Mouse (Mus musculus): ENCODE measurements at regions not wholly inside any gene's neighbourhood (a gene's known extent, or its start where the extent isn't known, plus 50 kb on each side); places are given as distances from the start of the nearest gene placed in this dataset.

DNA sequence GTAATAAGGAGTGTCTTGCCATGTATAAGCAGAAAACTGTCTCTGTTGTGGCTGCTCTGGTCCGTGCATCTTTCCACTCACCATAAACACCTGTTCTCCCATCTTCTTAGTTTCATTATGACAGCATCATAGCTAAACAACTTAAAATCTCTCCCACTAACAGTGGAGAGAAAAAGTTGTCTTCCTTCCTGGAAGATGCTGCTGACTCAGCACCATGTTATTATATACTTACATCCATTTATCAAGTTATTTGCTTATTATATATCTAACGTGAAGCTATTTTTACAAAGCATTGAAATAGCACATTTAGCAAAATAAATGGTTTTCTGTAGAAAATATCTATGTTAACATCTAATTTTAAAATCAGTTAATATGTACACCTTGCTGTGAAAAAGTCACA, 180.3 kb upstream of the Hs3st1 start:
- no peak overlapping the region for H3K4me3 ChIP-seq (replicated peaks in 1 of 3; ENCODE audit: low read depth in 2 of 3, low read length in 2 of 3, poor library complexity in 1 of 3)
- H3K79me2 ChIP-seq (replicated peaks; ENCODE audit: control insufficient read depth, extremely low read depth, insufficient read depth, poor library complexity, severe bottlenecking) = no peaks in the 10 kb centered on the region
- TF ChIP-seq MEF2A (IDR thresholded peaks at IDR 0.05; ENCODE audit: borderline replicate concordance, low read depth, low read length) (no peak), MAFK (IDR thresholded peaks at IDR 0.05; ENCODE audit: insufficient replicate concordance, low read length) (peak; percentile 62; the same call in 1 of the 2 replicates), POLR2AphosphoS2 (IDR thresholded peaks at IDR 0.05; ENCODE audit: low read depth, low read length) (no peak), MAZ (IDR thresholded peaks at IDR 0.05; ENCODE audit: low read depth, low read length) (no peak), MAX (IDR thresholded peaks at IDR 0.05; ENCODE audit: low read length) (no peak), USF1 (IDR thresholded peaks at IDR 0.05; ENCODE audit: low read depth, low read length) (no peak)
- H3K36me3 ChIP-seq (replicated peaks in 1 of 2; ENCODE audit: control insufficient read depth in 1 of 2, insufficient read depth in 1 of 2, low read length in 1 of 2) = no peaks in the 10 kb centered on the region
- H3K9me3 ChIP-seq (replicated peaks; ENCODE audit: low read length) = no peaks in the 10 kb centered on the region
- H3K27ac ChIP-seq (ENCODE audit: insufficient read depth, low read depth) = no peak overlapping the region
- dilution Hi-C loops (cut with MboI; ENCODE audit: extremely low pct_ligation_motif_present, extremely low pct_unique_long_range_greater_than_20kb, low sequenced_read_pairs) (no loop called here), in situ Hi-C loops (cut with MboI; ENCODE audit: low pct_ligation_motif_present, low pct_unique_long_range_greater_than_20kb, low sequenced_read_pairs) (no loop called here)
- no peak overlapping the region for H3K9ac ChIP-seq (ENCODE audit: insufficient read depth, low read depth)
- no peaks in the 10 kb centered on the region for H3K27me3 ChIP-seq (replicated peaks)
- DNase-seq (ENCODE audit: extremely low read depth) = no peak
- H3K4me1 ChIP-seq (ENCODE audit: control insufficient read depth in 1 of 2, insufficient read depth in 2 of 2) = no peaks in the 10 kb centered on the region
- H3K4me2 ChIP-seq (ENCODE audit: insufficient read depth, low read depth, poor library complexity, severe bottlenecking) = no peak overlapping the region

DNA sequence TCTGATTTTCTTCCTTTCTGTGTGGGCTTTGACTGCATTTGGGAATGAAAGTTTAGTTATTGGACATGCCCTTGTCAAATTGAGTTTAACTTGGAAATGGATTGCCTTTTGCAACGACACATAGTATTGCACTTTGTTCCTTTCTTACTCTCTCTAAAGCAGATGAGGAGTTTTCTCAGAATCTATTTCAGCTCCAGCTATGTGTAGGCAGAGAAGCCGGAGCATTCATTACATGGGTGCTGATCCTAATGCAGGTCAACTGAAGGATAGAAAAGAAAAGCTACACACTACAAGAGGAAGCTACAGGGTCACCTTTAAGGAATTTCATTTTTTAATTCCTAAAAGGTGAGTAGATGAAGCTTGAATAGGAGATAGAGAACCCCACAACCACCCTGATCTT, 176.6 kb upstream of the Hs3st1 start:
- in situ Hi-C loops (cut with MboI; ENCODE audit: low pct_ligation_motif_present, low pct_unique_long_range_greater_than_20kb, low sequenced_read_pairs) (no loop called here), dilution Hi-C loops (cut with MboI; ENCODE audit: extremely low pct_ligation_motif_present, extremely low pct_unique_long_range_greater_than_20kb, low sequenced_read_pairs) (no loop called here)
- H3K9me3 ChIP-seq (replicated peaks; ENCODE audit: low read length) = no peaks in the 10 kb centered on the region
- no peak for TF ChIP-seq ETS1 (conservative IDR thresholded peaks at IDR 0.05; ENCODE audit: low read depth, low read length)
- H3K79me2 ChIP-seq (replicated peaks; ENCODE audit: control insufficient read depth, extremely low read depth, insufficient read depth, poor library complexity, severe bottlenecking) = no peaks in the 10 kb centered on the region
- H3K4me2 ChIP-seq (ENCODE audit: insufficient read depth, low read depth, poor library complexity, severe bottlenecking) = no peak overlapping the region
- H3K27ac ChIP-seq (ENCODE audit: insufficient read depth, low read depth) = no peak overlapping the region
- H3K36me3 ChIP-seq (replicated peaks in 1 of 2; ENCODE audit: control insufficient read depth in 1 of 2, insufficient read depth in 1 of 2, low read length in 1 of 2) = no peaks in the 10 kb centered on the region
- no peaks in the 10 kb centered on the region for H3K27me3 ChIP-seq (replicated peaks)
- H3K9ac ChIP-seq (ENCODE audit: insufficient read depth, low read depth) = no peak overlapping the region
- H3K4me1 ChIP-seq (ENCODE audit: control insufficient read depth in 1 of 2, insufficient read depth in 2 of 2) = no peaks in the 10 kb centered on the region
- H3K4me3 ChIP-seq (replicated peaks in 1 of 3; ENCODE audit: low read depth in 2 of 3, low read length in 2 of 3, poor library complexity in 1 of 3) = no peak overlapping the region
- DNase-seq (ENCODE audit: extremely low read depth) = no peak

DNA sequence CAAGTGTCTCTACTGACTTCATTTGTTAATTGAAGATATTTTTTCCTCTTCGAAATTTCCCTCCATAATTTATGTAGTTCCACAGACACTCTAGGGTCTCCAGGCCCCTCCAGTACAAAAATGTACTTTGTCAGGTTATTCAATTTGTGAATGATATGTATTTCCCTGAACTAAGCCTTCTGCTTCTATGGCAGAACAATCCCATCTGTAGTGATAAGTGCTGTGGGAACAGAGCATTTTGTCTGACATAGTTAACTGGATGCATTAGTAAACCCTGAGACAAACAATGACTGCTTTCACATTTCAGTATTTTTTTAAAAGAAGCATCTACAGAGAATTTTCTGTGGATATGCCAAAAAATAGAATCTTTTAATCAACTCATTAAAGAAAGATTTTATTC, 154.1 kb upstream of the Hs3st1 start:
- no peaks in the 10 kb centered on the region for H3K4me1 ChIP-seq (ENCODE audit: control insufficient read depth in 1 of 2, insufficient read depth in 2 of 2)
- in situ Hi-C loops (cut with MboI; ENCODE audit: low pct_ligation_motif_present, low pct_unique_long_range_greater_than_20kb, low sequenced_read_pairs) (no loop called here), dilution Hi-C loops (cut with MboI; ENCODE audit: extremely low pct_ligation_motif_present, extremely low pct_unique_long_range_greater_than_20kb, low sequenced_read_pairs) (no loop called here)
- DNase-seq (ENCODE audit: extremely low read depth) = no peak
- H3K9ac ChIP-seq (ENCODE audit: insufficient read depth, low read depth) = no peak overlapping the region
- no peaks in the 10 kb centered on the region for H3K79me2 ChIP-seq (replicated peaks; ENCODE audit: control insufficient read depth, extremely low read depth, insufficient read depth, poor library complexity, severe bottlenecking)
- H3K36me3 ChIP-seq (replicated peaks in 1 of 2; ENCODE audit: control insufficient read depth in 1 of 2, insufficient read depth in 1 of 2, low read length in 1 of 2) = no peaks in the 10 kb centered on the region
- TF ChIP-seq HCFC1 (IDR thresholded peaks at IDR 0.05; ENCODE audit: low read depth, low read length) = no peak
- no peak for TF ChIP-seq MAZ (IDR thresholded peaks at IDR 0.05; ENCODE audit: low read depth, low read length)
- TF ChIP-seq SIN3A (IDR thresholded peaks at IDR 0.05; ENCODE audit: low read length) = no peak
- no peak for TF ChIP-seq JUND (conservative IDR thresholded peaks at IDR 0.05; ENCODE audit: low read depth, low read length)
- TF ChIP-seq MAX (IDR thresholded peaks at IDR 0.05; ENCODE audit: low read length) = no peak
- TF ChIP-seq POLR2A (IDR thresholded peaks at IDR 0.05; ENCODE audit: low read depth, low read length) = no peak
- TF ChIP-seq ZKSCAN1 (IDR thresholded peaks at IDR 0.05; ENCODE audit: borderline replicate concordance, low read depth, low read length) = no peak
- no peak for TF ChIP-seq ELF1 (IDR thresholded peaks at IDR 0.05; ENCODE audit: low read depth, low read length)
- TF ChIP-seq POLR2AphosphoS2 (IDR thresholded peaks at IDR 0.05; ENCODE audit: low read depth, low read length) = no peak
- TF ChIP-seq ZNF384 (IDR thresholded peaks at IDR 0.05; ENCODE audit: low read depth, low read length) = no peak
- TF ChIP-seq USF2 (conservative IDR thresholded peaks at IDR 0.05; ENCODE audit: low read depth, low read length) = no peak
- TF ChIP-seq MXI1 (IDR thresholded peaks at IDR 0.05; ENCODE audit: low read depth, low read length) = no peak
- TF ChIP-seq MYC (IDR thresholded peaks at IDR 0.05; ENCODE audit: low read depth, low read length) = no peak
- no peak for TF ChIP-seq NELFE (IDR thresholded peaks at IDR 0.05; ENCODE audit: low read depth, low read length)
- TF ChIP-seq CHD2 (IDR thresholded peaks at IDR 0.05; ENCODE audit: low read length) = no peak
- no peak for TF ChIP-seq RCOR1 (conservative IDR thresholded peaks at IDR 0.05; ENCODE audit: low read depth, low read length)
- no peak overlapping the region for H3K4me3 ChIP-seq (replicated peaks in 1 of 3; ENCODE audit: low read depth in 2 of 3, low read length in 2 of 3, poor library complexity in 1 of 3)
- H3K27ac ChIP-seq (ENCODE audit: insufficient read depth, low read depth) = no peak overlapping the region
- no peaks in the 10 kb centered on the region for H3K27me3 ChIP-seq (replicated peaks)
- H3K9me3 ChIP-seq (replicated peaks; ENCODE audit: low read length) = no peaks in the 10 kb centered on the region
- H3K4me2 ChIP-seq (ENCODE audit: insufficient read depth, low read depth, poor library complexity, severe bottlenecking) = no peak overlapping the region
